Mouse (Mus musculus) stomach, postnatal 0 days (tissue): ENCODE measurements at regions not wholly inside any gene's neighbourhood (a gene's known extent, or its start where the extent isn't known, plus 50 kb on each side); places are given as distances from the start of the nearest gene placed in this dataset.

Experiments used
- CTCF ChIP-seq: IDR thresholded peaks from 2 replicates; pipeline ENCODE4 v1.5.1; 2016; ENCODE audit warnings: antibody characterized with exemption, low read depth, mild to moderate bottlenecking, moderate library complexity
- EP300 ChIP-seq: optimal IDR thresholded peaks from 2 replicates; pipeline ENCODE3; 2016; ENCODE audit warnings: antibody characterized with exemption

GRCm38 (mm10) chr5:4495482-4495881 is 262.4 kb downstream of the Fzd1 start:
- TF ChIP-seq CTCF (no peak), EP300 (no peak)
